Mouse (Mus musculus) frontal cortex, postnatal 14 days (tissue): ENCODE measurements at regions not wholly inside any gene's neighbourhood (a gene's known extent, or its start where the extent isn't known, plus 50 kb on each side); places are given as distances from the start of the nearest gene placed in this dataset.
A peak's percentile ranks its signal among the peaks of the same experiment; 100 is the strongest.

Experiments
- DNase-seq, 2 experiments: peaks; one replicate each; pipeline ENCODE4 v3.0.0; 2022; ENCODE audit warnings: low spot score in 2 of 2

- no peak for DNase-seq
Measured at GRCm38 (mm10) chr17:65193341-65193740, 347.2 kb downstream of the Tmem232 start.

- DNase-seq, result no peak
Measured at GRCm38 (mm10) chr17:65192432-65193059, 348.0 kb downstream of the Tmem232 start.

- DNase-seq, result no peak
Measured at GRCm38 (mm10) chr17:65190839-65191591, 349.6 kb downstream of the Tmem232 start.

GRCm38 (mm10) chr17:65181164-65181563 lies 345.3 kb upstream of the 4930583I09Rik start:
- no peak for DNase-seq

GRCm38 (mm10) chr17:65175770-65176169 lies 339.9 kb upstream of the 4930583I09Rik start:
- no peak for DNase-seq

- no peak for DNase-seq
Measured at GRCm38 (mm10) chr17:65174114-65174513, 338.2 kb upstream of the 4930583I09Rik start.

GRCm38 (mm10) chr17:65173236-65173635 lies 337.4 kb upstream of the 4930583I09Rik start:
- DNase-seq, result no peak

GRCm38 (mm10) chr17:65170691-65171090 lies 334.8 kb upstream of the 4930583I09Rik start:
- DNase-seq, result peak; percentile 27 to 33

GRCm38 (mm10) chr17:65169981-65170617 lies 334.2 kb upstream of the 4930583I09Rik start:
- no peak for DNase-seq

GRCm38 (mm10) chr17:65146376-65146775 lies 310.5 kb upstream of the 4930583I09Rik start:
- DNase-seq, result peak; percentile 7 to 18

- DNase-seq, result no peak
Measured at GRCm38 (mm10) chr17:65114651-65115050, 278.8 kb upstream of the 4930583I09Rik start.

- DNase-seq, result no peak
Measured at GRCm38 (mm10) chr17:65113121-65113520, 277.2 kb upstream of the 4930583I09Rik start.

GRCm38 (mm10) chr17:65105622-65106021 lies 269.8 kb upstream of the 4930583I09Rik start:
- DNase-seq, result no peak

GRCm38 (mm10) chr17:65101157-65101556 lies 265.3 kb upstream of the 4930583I09Rik start:
- DNase-seq, result no peak

GRCm38 (mm10) chr17:65082249-65082648 lies 246.4 kb upstream of the 4930583I09Rik start:
- DNase-seq, result no peak

- no peak for DNase-seq
Measured at GRCm38 (mm10) chr17:65081779-65082086, 245.9 kb upstream of the 4930583I09Rik start.

- no peak for DNase-seq
Measured at GRCm38 (mm10) chr17:65081072-65081778, 245.4 kb upstream of the 4930583I09Rik start.

GRCm38 (mm10) chr17:65074878-65075277 lies 239.0 kb upstream of the 4930583I09Rik start:
- no peak for DNase-seq

GRCm38 (mm10) chr17:65071114-65071513 lies 235.2 kb upstream of the 4930583I09Rik start:
- DNase-seq, result peak in 1 of 2 experiments; percentile 42

- DNase-seq, result no peak
Measured at GRCm38 (mm10) chr17:65066135-65066534, 230.3 kb upstream of the 4930583I09Rik start.

GRCm38 (mm10) chr17:65056059-65056458 lies 220.2 kb upstream of the 4930583I09Rik start:
- DNase-seq, result no peak

- DNase-seq, result no peak
Measured at GRCm38 (mm10) chr17:65049860-65050482, 214.1 kb upstream of the 4930583I09Rik start.
